Mouse (Mus musculus) liver, embryonic 11.5 days (tissue): ENCODE data around the gene Ptk7. TPM values are rescaled to one million over a fixed set of nuclear protein-coding genes. Genes with fewer than 3 reads are reported as not detected.

Experiments used
- ATAC-seq: fragments of 200-750 bp; cut with Nextera tagmentation; replicated peaks from 2 replicates; pipeline ENCODE4 v1.8.0; 2017; ENCODE audit warnings: moderate number of reproducible peaks, mild to moderate bottlenecking, moderate TSS enrichment, moderate library complexity; ENCODE audit not compliant: low FRiP score
- DNase-seq: peaks from one replicate; pipeline ENCODE4 v3.0.0-alpha.2; 2017; ENCODE audit warnings: low spot score
- H3K27ac ChIP-seq: fragments of 300-500 bp; sonication (generic); 2 replicates; pipeline ENCODE4 v1.5.1; 2014; ENCODE audit warnings: mild to moderate bottlenecking, low read depth, low read length, control low read depth
- H3K27me3 ChIP-seq: fragments of 300-500 bp; sonication (generic); replicated peaks from 2 replicates; pipeline ENCODE4 v1.6.1; 2014; ENCODE audit warnings: low read length, mixed read lengths; ENCODE audit not compliant: control insufficient read depth, insufficient read depth
- H3K36me3 ChIP-seq: fragments of 300-500 bp; sonication (generic); 2 replicates; pipeline ENCODE4 v1.6.1; 2014; ENCODE audit warnings: mild to moderate bottlenecking, low read length, moderate library complexity, mixed read lengths; ENCODE audit not compliant: control insufficient read depth, insufficient read depth
- H3K4me1 ChIP-seq: fragments of 300-500 bp; sonication (generic); replicated peaks from 2 replicates; pipeline ENCODE4 v1.6.1; 2014; ENCODE audit warnings: low read length, mixed read lengths; ENCODE audit not compliant: control insufficient read depth, insufficient read depth
- H3K4me2 ChIP-seq: fragments of 300-500 bp; sonication (generic); 2 replicates; pipeline ENCODE4 v1.6.1; 2014; ENCODE audit warnings: mild to moderate bottlenecking, control low read depth, moderate library complexity
- H3K4me3 ChIP-seq: fragments of 300-500 bp; sonication (generic); 2 replicates; pipeline ENCODE4 v1.5.1; 2014; ENCODE audit warnings: low read depth, low read length, control low read depth
- H3K9ac ChIP-seq: fragments of 300-500 bp; sonication (generic); 2 replicates; pipeline ENCODE4 v1.6.1; 2014; ENCODE audit warnings: low read depth, low read length, control low read depth
- H3K9me3 ChIP-seq: fragments of 300-500 bp; sonication (generic); 2 replicates; pipeline ENCODE4 v1.6.1; 2016; ENCODE audit warnings: low read length, inconsistent platforms, mixed read lengths; ENCODE audit not compliant: control insufficient read depth
- WGBS: fragments of 180-500 bp; shearing (Covaris S2); extraction: QIAGEN DNeasy Blood & Tissue Kit; methylation state at CpG from one replicate; pipeline ENCODE4 v1.1.7; 2014; 5-methylcytosine and 5-hydroxymethylcytosine counted together
- polyA plus RNA-seq: library from polyadenylated mRNA; unstranded; fragments of >200 nt; fragmentation: Nextera tagmentation; extraction: Ambion mirVana; gene quantifications from 2 replicates; pipeline ENCODE4 v1.2.1, GENCODE M21; 2014

Ptk7 gene
- polyA plus RNA-seq, 1 experiment from 2014 or later, result 24.7 TPM

- ATAC-seq, result no peak
- Histone ChIP-seq H3K4me1 (peaks cover 9% of the 10 kb centered on the region; the same call in 1 of the 2 replicates), H3K9ac (no peak overlapping the region), H3K4me2 (no peak overlapping the region), H3K4me3 (no peak overlapping the region), H3K9me3 (no peaks in the 10 kb centered on the region), H3K36me3 (peaks cover 2% of the 10 kb centered on the region; the same call in 1 of the 2 replicates), H3K27me3 (no peaks in the 10 kb centered on the region), H3K27ac (no peak overlapping the region)
- no peak for DNase-seq
- 91% methylated on average over 4 of the region's 4 CpGs for WGBS
Observed at GRCm38 (mm10) chr17:46593124-46593523, 36.2 kb downstream of the Ptk7 start.

- H3K27me3 ChIP-seq, result no peaks in the 10 kb centered on the region
- WGBS, result 86% methylated on average over 19 of the region's 19 CpGs
- H3K36me3 ChIP-seq, result peaks cover 2% of the 10 kb centered on the region
- peaks cover 9% of the 10 kb centered on the region; the same call in 1 of the 2 replicates for H3K4me1 ChIP-seq
- H3K4me3 ChIP-seq, result no peak overlapping the region
- DNase-seq (no peak), ATAC-seq (no peak)
- H3K4me2 ChIP-seq, result no peak overlapping the region
- H3K27ac ChIP-seq, result no peak overlapping the region; the same call in 1 of the 2 replicates
- no peaks in the 10 kb centered on the region for H3K9me3 ChIP-seq
- no peak overlapping the region for H3K9ac ChIP-seq
Observed at GRCm38 (mm10) chr17:46591406-46591805, 37.9 kb downstream of the Ptk7 start.

- no peak for DNase-seq
- peaks cover 4% of the 10 kb centered on the region for H3K36me3 ChIP-seq
Observed at GRCm38 (mm10) chr17:46590439-46590838, 38.9 kb downstream of the Ptk7 start.

GRCm38 (mm10) chr17:46589635-46590314 lies 39.5 kb downstream of the Ptk7 start:
- WGBS, result 88% methylated on average over 16 of the region's 16 CpGs
- Histone ChIP-seq H3K27me3 (no peaks in the 10 kb centered on the region), H3K36me3 (peaks cover 5% of the 10 kb centered on the region), H3K27ac (no peak overlapping the region), H3K4me2 (no peak overlapping the region), H3K9me3 (no peaks in the 10 kb centered on the region), H3K9ac (no peak overlapping the region), H3K4me1 (peaks cover 7% of the 10 kb centered on the region; the same call in 1 of the 2 replicates), H3K4me3 (no peak overlapping the region)
- no peak for ATAC-seq
- DNase-seq, result no peak

More at GRCm38 (mm10) chr17:46590439-46590838, 38.9 kb downstream of the Ptk7 start:
- 0 out of 2 replicates have a peak, but pooled peaks have one; percentile 33 for ATAC-seq
- H3K9ac ChIP-seq, result no peak overlapping the region
- no peak overlapping the region for H3K4me3 ChIP-seq
- H3K4me2 ChIP-seq, result no peak overlapping the region
- no peak overlapping the region; the same call in 1 of the 2 replicates for H3K27ac ChIP-seq
- H3K27me3 ChIP-seq, result no peaks in the 10 kb centered on the region
- no peaks in the 10 kb centered on the region for H3K9me3 ChIP-seq
- peaks cover 9% of the 10 kb centered on the region; the same call in 1 of the 2 replicates for H3K4me1 ChIP-seq
- 85% methylated on average over 7 of the region's 7 CpGs for WGBS

- 76% methylated on average over 6 of the region's 6 CpGs for WGBS
- Histone ChIP-seq H3K36me3 (peaks cover 7% of the 10 kb centered on the region), H3K9me3 (no peaks in the 10 kb centered on the region), H3K4me2 (no peak overlapping the region), H3K4me1 (0 out of 2 replicates have a peak, but pooled peaks cover 3% of the 10 kb centered on the region), H3K9ac (no peak overlapping the region), H3K4me3 (no peak overlapping the region), H3K27me3 (no peaks in the 10 kb centered on the region), H3K27ac (no peak overlapping the region)
- no peak for ATAC-seq
- no peak for DNase-seq
Observed at GRCm38 (mm10) chr17:46588913-46589312, 40.4 kb downstream of the Ptk7 start.

- no peaks in the 10 kb centered on the region for H3K27me3 ChIP-seq
- H3K9ac ChIP-seq, result no peak overlapping the region
- DNase-seq (no peak), ATAC-seq (no peak)
- H3K27ac ChIP-seq, result no peak overlapping the region
- no peak overlapping the region for H3K4me3 ChIP-seq
- H3K36me3 ChIP-seq, result peaks cover 7% of the 10 kb centered on the region
- H3K9me3 ChIP-seq, result no peaks in the 10 kb centered on the region
- H3K4me1 ChIP-seq, result 0 out of 2 replicates have a peak, but pooled peaks cover 3% of the 10 kb centered on the region
- H3K4me2 ChIP-seq, result no peak overlapping the region
- 40% methylated on average over 9 of the region's 9 CpGs for WGBS
Observed at GRCm38 (mm10) chr17:46588173-46588572, 41.1 kb downstream of the Ptk7 start.

- no peak overlapping the region for H3K9ac ChIP-seq
- 69% methylated on average over 8 of the region's 8 CpGs for WGBS
- H3K9me3 ChIP-seq, result no peaks in the 10 kb centered on the region
- H3K36me3 ChIP-seq, result peaks cover 7% of the 10 kb centered on the region
- H3K4me1 ChIP-seq, result 0 out of 2 replicates have a peak, but pooled peaks cover 3% of the 10 kb centered on the region
- H3K4me2 ChIP-seq, result no peak overlapping the region
- H3K4me3 ChIP-seq, result no peak overlapping the region
- ATAC-seq (no peak), DNase-seq (no peak)
- H3K27me3 ChIP-seq, result no peaks in the 10 kb centered on the region
- no peak overlapping the region for H3K27ac ChIP-seq
Observed at GRCm38 (mm10) chr17:46586327-46586726, 43.0 kb downstream of the Ptk7 start.

- Histone ChIP-seq H3K4me1 (no peaks in the 10 kb centered on the region), H3K4me2 (no peak overlapping the region), H3K9me3 (no peaks in the 10 kb centered on the region), H3K36me3 (peaks cover 18% of the 10 kb centered on the region), H3K27me3 (no peaks in the 10 kb centered on the region), H3K4me3 (no peak overlapping the region), H3K9ac (no peak overlapping the region), H3K27ac (no peak overlapping the region)
- 76% methylated on average over 5 of the region's 5 CpGs for WGBS
- no peak for DNase-seq
- no peak for ATAC-seq
Observed at GRCm38 (mm10) chr17:46578650-46579049, 50.7 kb downstream of the Ptk7 start.

DNA sequence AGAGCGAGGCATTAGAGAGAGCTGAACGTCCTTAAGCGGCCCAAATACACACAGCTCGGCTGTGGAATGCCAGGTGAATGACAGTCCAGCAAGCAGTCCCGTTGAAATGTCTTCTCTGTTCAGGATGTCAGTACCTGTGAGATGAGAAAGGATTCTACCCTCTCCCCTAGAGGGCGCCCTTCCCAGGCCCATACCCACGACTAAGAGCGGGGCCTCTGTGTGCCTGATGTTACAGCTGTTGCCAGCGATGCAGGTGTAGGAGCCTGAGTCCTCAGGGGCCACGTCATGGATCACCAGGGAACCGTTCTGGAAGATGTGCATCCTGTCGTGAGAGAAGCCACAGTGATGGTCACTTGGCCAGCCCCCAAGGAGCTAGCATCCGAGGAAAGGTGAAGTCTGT lies 53.2 kb downstream of the Ptk7 start:
- Histone ChIP-seq H3K27me3 (no peaks in the 10 kb centered on the region), H3K36me3 (peaks cover 29% of the 10 kb centered on the region), H3K27ac (no peak overlapping the region), H3K9me3 (no peaks in the 10 kb centered on the region), H3K4me1 (no peaks in the 10 kb centered on the region), H3K9ac (no peak overlapping the region), H3K4me3 (no peak overlapping the region), H3K4me2 (no peak overlapping the region)
- ATAC-seq (no peak), DNase-seq (no peak)
- WGBS, result 82% methylated on average over 13 of the region's 13 CpGs
